Mouse (Mus musculus): ENCODE measurements at regions not wholly inside any gene's neighbourhood (a gene's known extent, or its start where the extent isn't known, plus 50 kb on each side); places are given as distances from the start of the nearest gene placed in this dataset.

GRCm38 (mm10) chr13:5723319-5723718 is 138.0 kb upstream of the Klf6 start:
- TF ChIP-seq POLR2A (IDR thresholded peaks at IDR 0.05; ENCODE audit: low read depth, low read length) (no peak), CTCF (IDR thresholded peaks at IDR 0.05; ENCODE audit: extremely low read depth, insufficient read depth, insufficient read length, insufficient replicate concordance) (no peak)
